Mouse (Mus musculus) bone marrow, adult 2 months (tissue): ENCODE measurements around the gene Cad.

ENCODE experiments used
- CTCF ChIP-seq: fragments of 200-500 bp; IDR thresholded peaks from 2 replicates; pipeline ENCODE4 v1.5.1; 2011; ENCODE audit warnings: low read length, control low read depth; ENCODE audit not compliant: control insufficient read depth, insufficient read depth
- POLR2A ChIP-seq: fragments of 200-500 bp; IDR thresholded peaks from 2 replicates; pipeline ENCODE4 v1.6.1; 2011; ENCODE audit warnings: low read depth, mild to moderate bottlenecking, control low read depth, low read length, borderline replicate concordance; ENCODE audit not compliant: control insufficient read depth

GRCm38 (mm10) chr5:31094100-31094798, 39.7 kb downstream of the Cad start:
- TF ChIP-seq CTCF (no peak), POLR2A (no peak)
